Mouse (Mus musculus) heart, postnatal 0 days (tissue): ENCODE data around the gene Spem2. TPM values are rescaled to one million over a fixed set of nuclear protein-coding genes. Genes with fewer than 3 reads are reported as not detected.
"Not testable (repeated sequence)": the region's sequence is repeated elsewhere in the genome, so short reads cannot be mapped to it uniquely, and the experiment has no call there.

Experiments used
- ATAC-seq: fragments of 200-750 bp; cut with Nextera tagmentation; 2 replicates; pipeline ENCODE4 v1.8.0; 2017; ENCODE audit warnings: low read depth, moderate number of reproducible peaks, moderate library complexity; ENCODE audit not compliant: insufficient read depth
- DNase-seq: peaks from one replicate; pipeline ENCODE4 v3.0.0-alpha.2; 2016; ENCODE audit warnings: low spot score
- H3K27ac ChIP-seq: fragments of 300-500 bp; sonication (generic); 2 replicates; pipeline ENCODE4 v1.5.1; 2014; ENCODE audit warnings: low read depth, mild to moderate bottlenecking
- H3K27me3 ChIP-seq: fragments of 300-500 bp; sonication (generic); 2 replicates; pipeline ENCODE4 v1.6.1; 2014; ENCODE audit warnings: low read length, mixed read lengths; ENCODE audit not compliant: control insufficient read depth, insufficient read depth
- H3K36me3 ChIP-seq: fragments of 300-500 bp; sonication (generic); replicated peaks from 2 replicates; pipeline ENCODE4 v1.6.1; 2014; ENCODE audit warnings: low read length, mixed read lengths; ENCODE audit not compliant: control insufficient read depth, insufficient read depth
- H3K4me1 ChIP-seq: fragments of 300-500 bp; sonication (generic); 2 replicates; pipeline ENCODE4 v1.6.1; 2014; ENCODE audit warnings: antibody characterized with exemption; ENCODE audit not compliant: control insufficient read depth, insufficient read depth
- H3K4me2 ChIP-seq: fragments of 300-500 bp; sonication (generic); 2 replicates; pipeline ENCODE4 v1.6.1; 2014; ENCODE audit warnings: low read depth, mild to moderate bottlenecking, low read length, moderate library complexity
- H3K4me3 ChIP-seq: fragments of 300-500 bp; sonication (generic); 2 replicates; pipeline ENCODE4 v1.5.1; 2014; ENCODE audit warnings: low read depth, low read length
- H3K9ac ChIP-seq: fragments of 300-500 bp; sonication (generic); replicated peaks from 2 replicates; pipeline ENCODE4 v1.6.1; 2014; ENCODE audit warnings: low read depth, low read length, mixed read lengths
- H3K9me3 ChIP-seq: fragments of 300-500 bp; sonication (generic); replicated peaks from 2 replicates; pipeline ENCODE4 v1.6.1; 2016; ENCODE audit warnings: low read length; ENCODE audit not compliant: control insufficient read depth
- CTCF ChIP-seq: IDR thresholded peaks from 2 replicates; pipeline ENCODE4 v1.5.1; 2016; ENCODE audit warnings: antibody characterized with exemption, control low read depth, low read depth
- EP300 ChIP-seq: IDR thresholded peaks from 2 replicates; pipeline ENCODE4 v1.6.1; 2016; ENCODE audit warnings: antibody characterized with exemption, low read depth
- WGBS: fragments of 180-500 bp; shearing (Covaris S2); extraction: QIAGEN DNeasy Blood & Tissue Kit; methylation state at CpG from one replicate; pipeline ENCODE4 v1.1.7; 2014; 5-methylcytosine and 5-hydroxymethylcytosine counted together
- polyA plus RNA-seq: library from polyadenylated mRNA; unstranded; fragments of >200 nt; fragmentation: Nextera tagmentation; extraction: Ambion mirVana; gene quantifications from 2 replicates; pipeline ENCODE4 v1.2.1, GENCODE M21; 2015
- total RNA-seq: library from RNA; depleted of rRNA; stranded (reverse); fragments of >200 nt; gene quantifications from 2 replicates; pipeline ENCODE4 v1.2.3, GENCODE M21; 2014; ENCODE audit warnings: low replicate concordance; rRNA removed

The Spem2 gene
- not detected in 2 replicates for total RNA-seq
- not detected in 2 replicates for polyA plus RNA-seq

DNA sequence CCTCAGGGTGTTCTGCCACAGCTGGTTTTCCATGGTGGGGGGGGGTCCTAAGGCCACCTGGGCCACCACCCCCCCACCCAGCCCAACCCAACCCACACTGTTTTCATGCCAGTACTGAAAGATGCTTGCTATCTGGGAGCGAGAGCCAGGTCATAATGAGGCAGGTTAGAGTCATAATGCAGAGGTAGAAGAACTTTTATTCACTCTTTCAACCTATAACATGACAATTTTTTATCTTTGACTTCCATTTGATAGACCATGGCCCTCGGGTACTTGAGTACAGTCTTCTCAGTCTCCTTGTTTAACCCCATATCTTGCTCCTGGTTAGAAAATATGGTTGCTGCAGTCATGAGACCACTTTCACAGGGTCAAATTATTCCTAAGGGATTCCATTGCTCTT is at the start of gene Spem2:
TSS of gene Spem2 (minus strand) at position 101 of the 400 bp plus-strand sequence.
- TF ChIP-seq EP300, result no peak
- no peak for TF ChIP-seq CTCF
- no peak within 1 kb of the TSS for H3K27ac ChIP-seq
- ATAC-seq (no peak), DNase-seq (no peak)
- 60% methylated on average over 2 of the region's 2 CpGs for WGBS
- no peak within 1 kb of the TSS for H3K9ac ChIP-seq
- no peak within 1 kb of the TSS for H3K4me2 ChIP-seq
- H3K36me3 ChIP-seq, result no peaks in the 10 kb centered on the region
- H3K4me1 ChIP-seq, result no peaks in the 10 kb centered on the region
- H3K27me3 ChIP-seq, result no peaks in the 10 kb centered on the region
- no peaks in the 10 kb centered on the region for H3K9me3 ChIP-seq
- no peak within 1 kb of the TSS for H3K4me3 ChIP-seq

DNA sequence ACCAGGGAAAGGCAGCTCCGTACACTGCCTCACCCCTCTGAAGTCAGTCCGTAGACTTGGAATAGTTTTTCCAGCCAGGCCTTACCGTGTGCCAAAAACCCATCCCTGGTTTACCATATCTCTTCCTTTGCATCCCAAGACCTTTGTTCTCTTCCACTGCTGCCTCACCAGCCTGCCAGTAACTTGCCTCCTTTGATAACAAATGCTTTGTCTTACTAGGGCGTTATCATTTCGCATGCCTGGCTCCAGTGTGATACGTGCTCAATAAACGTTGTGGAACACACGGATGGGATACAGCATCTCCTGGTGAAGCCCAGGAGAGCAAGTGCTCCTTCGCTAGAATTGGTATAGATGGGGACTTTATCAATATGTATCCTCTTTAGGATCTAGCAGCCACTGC is 49.1 kb upstream of the Spem2 start:
- TF ChIP-seq CTCF (no peak), EP300 (no peak)
- H3K9ac ChIP-seq, result no peak overlapping the region
- no peak overlapping the region for H3K27ac ChIP-seq
- H3K27me3 ChIP-seq, result no peaks in the 10 kb centered on the region
- no peak for ATAC-seq
- DNase-seq, result no peak
- H3K9me3 ChIP-seq, result no peaks in the 10 kb centered on the region
- WGBS, result 31% methylated on average over 9 of the region's 9 CpGs
- no peaks in the 10 kb centered on the region for H3K4me1 ChIP-seq
- H3K4me3 ChIP-seq, result no peak overlapping the region
- no peak overlapping the region for H3K4me2 ChIP-seq
- H3K36me3 ChIP-seq, result no peaks in the 10 kb centered on the region

DNA sequence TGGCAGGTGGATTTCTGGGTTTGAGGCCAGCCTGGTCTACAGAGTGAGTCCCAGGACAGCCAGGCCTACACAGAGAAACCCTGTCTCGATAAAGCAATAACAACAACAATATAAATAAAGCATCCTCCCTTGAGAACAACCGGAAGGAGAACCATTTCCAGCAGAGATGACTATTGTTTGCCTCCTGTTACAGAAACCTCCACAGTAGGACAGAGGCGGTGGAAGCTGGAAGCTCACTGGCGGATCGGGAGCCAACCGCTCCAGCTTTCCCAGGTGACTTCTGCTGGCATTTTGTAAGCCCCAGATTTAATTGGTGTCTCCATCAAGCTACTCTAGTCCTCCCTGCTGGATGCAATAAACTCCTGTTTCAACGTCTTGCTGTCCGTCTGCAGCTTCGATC is 47.3 kb upstream of the Spem2 start:
- no peaks in the 10 kb centered on the region for H3K4me1 ChIP-seq
- no peaks in the 10 kb centered on the region for H3K36me3 ChIP-seq
- DNase-seq, result no peak
- H3K4me3 ChIP-seq, result no peak overlapping the region
- no peak overlapping the region for H3K4me2 ChIP-seq
- no peaks in the 10 kb centered on the region for H3K27me3 ChIP-seq
- WGBS, result 76% methylated on average over 9 of the region's 9 CpGs
- TF ChIP-seq EP300 (no peak), CTCF (no peak)
- no peak overlapping the region for H3K27ac ChIP-seq
- H3K9ac ChIP-seq, result no peak overlapping the region
- ATAC-seq, result no peak
- H3K9me3 ChIP-seq, result no peaks in the 10 kb centered on the region

DNA sequence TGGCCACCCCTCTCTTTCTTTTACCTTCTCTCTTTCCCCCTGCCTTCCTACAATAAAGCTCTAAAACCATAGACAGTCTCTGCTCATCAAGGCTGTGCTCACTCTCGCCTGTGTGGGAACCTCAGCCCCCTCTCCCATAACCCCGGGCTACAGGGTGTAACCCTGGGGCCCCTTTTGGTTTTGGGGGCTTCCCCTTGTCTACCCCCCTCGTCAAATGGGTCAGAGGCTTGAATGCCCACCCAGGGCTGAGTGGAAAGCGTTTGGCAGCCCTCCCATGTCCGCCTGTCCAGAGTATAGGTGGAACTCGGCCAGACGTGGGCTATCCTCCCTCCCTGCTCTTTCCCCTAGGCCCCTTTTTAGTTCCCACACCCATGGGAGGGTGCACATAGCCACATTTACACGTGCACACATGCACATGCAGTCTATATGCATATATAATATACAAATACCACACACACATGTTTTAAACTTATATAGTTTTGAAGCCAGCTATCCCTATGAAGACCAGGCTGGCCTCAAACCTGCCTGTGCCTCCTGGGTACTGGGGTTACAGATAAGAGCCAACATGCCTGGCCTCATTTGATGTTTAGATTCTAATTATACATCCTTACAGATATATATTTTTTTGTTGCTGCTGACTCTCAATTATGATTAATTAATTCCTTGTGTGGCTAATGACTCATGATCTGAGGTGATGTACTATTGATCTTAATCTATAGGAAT is 46.0 kb upstream of the Spem2 start:
- TF ChIP-seq EP300 (no peak), CTCF (no peak)
- DNase-seq (no peak), ATAC-seq (no peak)
- H3K36me3 ChIP-seq, result no peaks in the 10 kb centered on the region
- H3K27me3 ChIP-seq, result peaks cover 1% of the 10 kb centered on the region; the same call in 1 of the 2 replicates
- H3K9ac ChIP-seq, result no peak overlapping the region
- H3K9me3 ChIP-seq, result no peaks in the 10 kb centered on the region
- H3K27ac ChIP-seq, result no peak overlapping the region
- WGBS, result 38% methylated on average over 8 of the region's 8 CpGs
- no peak overlapping the region for H3K4me2 ChIP-seq
- H3K4me3 ChIP-seq, result no peak overlapping the region
- no peaks in the 10 kb centered on the region for H3K4me1 ChIP-seq

DNA sequence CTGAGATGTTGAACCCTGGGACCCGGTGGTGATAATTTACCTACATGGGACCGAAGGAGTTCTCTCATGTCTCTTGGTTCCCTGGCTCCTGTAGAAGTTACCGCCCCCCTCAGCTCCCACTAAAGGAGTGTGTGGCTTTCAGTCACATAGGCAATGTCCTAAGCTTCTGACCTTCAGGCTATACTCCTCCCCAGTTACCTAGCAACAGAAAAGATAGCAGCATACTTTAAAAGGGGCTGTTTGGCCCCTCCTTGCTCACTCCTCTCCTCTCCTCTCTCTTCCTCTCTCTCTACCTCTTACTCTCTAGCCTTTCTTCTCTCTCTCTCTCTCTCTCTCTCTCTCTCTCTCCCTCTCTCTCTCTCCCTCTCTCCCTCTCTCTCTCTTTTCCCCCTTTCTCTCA is 45.5 kb upstream of the Spem2 start:
- H3K4me2 ChIP-seq, ATAC-seq, H3K36me3 ChIP-seq: not testable (repeated sequence)

More for the DNA sequence above, 45.5 kb upstream of the Spem2 start:
- not testable (repeated sequence) for DNase-seq, H3K9ac ChIP-seq, H3K4me1 ChIP-seq, H3K27me3 ChIP-seq, H3K27ac ChIP-seq, H3K9me3 ChIP-seq, H3K4me3 ChIP-seq
- WGBS, result 47% methylated on average over 3 of the region's 3 CpGs
